Mouse (Mus musculus) MEL (cell line): ENCODE results near the gene Six2. TPM values are rescaled to one million over a fixed set of nuclear protein-coding genes. Genes with fewer than 3 reads are reported as not detected.
A peak's percentile ranks its signal among the peaks of the same experiment; 100 is the strongest.

Experiments
- DNase-seq: peaks from one replicate; pipeline ENCODE4 v3.0.0; 2011; ENCODE audit warnings: low read depth, low spot score
- H3K27ac ChIP-seq: 2 replicates; pipeline ENCODE4 v1.5.1; 2012; ENCODE audit warnings: low read depth, mild to moderate bottlenecking, control low read depth, low read length, moderate library complexity; ENCODE audit not compliant: control insufficient read depth
- H3K27me3 ChIP-seq, 2 experiments: fragments of 150-350 bp in 1 of 2; sonication (generic) in 1 of 2; 2 replicates each; pipeline ENCODE4 v1.6.1; 2012; ENCODE audit warnings: low read length in 2 of 2, mild to moderate bottlenecking in 2 of 2, improper control_type of control experiment in 1 of 2, moderate library complexity in 1 of 2; ENCODE audit not compliant: insufficient read depth in 2 of 2, control insufficient read depth in 1 of 2
- H3K36me3 ChIP-seq, 2 experiments: 2 replicates each; pipeline ENCODE4 v1.6.1; 2012 to 2014; ENCODE audit warnings: low read length in 2 of 2, improper control_type of control experiment in 1 of 2, inconsistent platforms in 1 of 2, mild to moderate bottlenecking in 1 of 2; ENCODE audit not compliant: insufficient read depth in 2 of 2, control insufficient read depth in 1 of 2
- H3K4me1 ChIP-seq, 2 experiments: fragments of 150-350 bp in 1 of 2; sonication (generic) in 1 of 2; 2 replicates each; pipeline ENCODE4 v1.6.1; 2012; ENCODE audit warnings: low read length in 2 of 2, improper control_type of control experiment in 1 of 2, mild to moderate bottlenecking in 1 of 2; ENCODE audit not compliant: insufficient read depth in 2 of 2, control insufficient read depth in 1 of 2
- H3K4me3 ChIP-seq, 2 experiments: fragments of 150-350 bp in 1 of 2; sonication (generic) in 1 of 2; 2 replicates each; pipeline ENCODE4 v1.5.1; 2012; ENCODE audit warnings: low read depth in 2 of 2, low read length in 2 of 2, mild to moderate bottlenecking in 2 of 2, moderate library complexity in 2 of 2, control low read depth in 1 of 2, improper control_type of control experiment in 1 of 2; ENCODE audit not compliant: control insufficient read depth in 1 of 2, insufficient read depth in 1 of 2
- H3K79me2 ChIP-seq: 2 replicates; pipeline ENCODE4 v1.6.1; 2012; ENCODE audit warnings: mild to moderate bottlenecking, low read length, moderate library complexity; ENCODE audit not compliant: control insufficient read depth, poor library complexity, insufficient read depth
- H3K9ac ChIP-seq: 2 replicates; pipeline ENCODE4 v1.6.1; 2012; ENCODE audit warnings: low read depth, mild to moderate bottlenecking, control low read depth, low read length, moderate library complexity; ENCODE audit not compliant: control insufficient read depth, poor library complexity, severe bottlenecking
- H3K9me3 ChIP-seq: fragments of 150-350 bp; sonication (generic); replicated peaks from 2 replicates; pipeline ENCODE4 v1.6.1; 2012; ENCODE audit warnings: mild to moderate bottlenecking, low read length, improper control_type of control experiment, moderate library complexity; ENCODE audit not compliant: insufficient read depth
- BHLHE40 ChIP-seq: IDR thresholded peaks from 2 replicates; pipeline ENCODE4 v1.6.1; 2012; ENCODE audit warnings: low read depth, mild to moderate bottlenecking, inconsistent platforms, low read length, improper control_type of control experiment, borderline replicate concordance
- CHD1 ChIP-seq: IDR thresholded peaks from 2 replicates; pipeline ENCODE4 v1.6.1; 2012; ENCODE audit warnings: low read depth, mild to moderate bottlenecking, inconsistent platforms, low read length, improper control_type of control experiment
- CHD2 ChIP-seq: IDR thresholded peaks from 2 replicates; pipeline ENCODE4 v1.6.1; 2011; ENCODE audit warnings: low read length, improper control_type of control experiment
- E2F4 ChIP-seq: IDR thresholded peaks from 2 replicates; pipeline ENCODE4 v1.6.1; 2011; ENCODE audit warnings: low read depth, low read length, improper control_type of control experiment, borderline replicate concordance
- GABPA ChIP-seq: IDR thresholded peaks from 2 replicates; pipeline ENCODE4 v1.6.1; 2012; ENCODE audit warnings: low read depth, mild to moderate bottlenecking, inconsistent platforms, low read length, improper control_type of control experiment, moderate library complexity
- MAFK ChIP-seq: IDR thresholded peaks from 2 replicates; pipeline ENCODE4 v1.6.1; 2011; ENCODE audit warnings: low read depth, mild to moderate bottlenecking, low read length, improper control_type of control experiment, borderline replicate concordance
- MAX ChIP-seq: IDR thresholded peaks from 2 replicates; pipeline ENCODE4 v1.6.1; 2011; ENCODE audit warnings: low read length, improper control_type of control experiment
- MXI1 ChIP-seq: IDR thresholded peaks from 2 replicates; pipeline ENCODE4 v1.6.1; 2011; ENCODE audit warnings: mild to moderate bottlenecking, low read depth, low read length, improper control_type of control experiment
- MYC ChIP-seq: IDR thresholded peaks from 2 replicates; pipeline ENCODE4 v1.6.1; 2011; ENCODE audit warnings: low read depth, mild to moderate bottlenecking, low read length, improper control_type of control experiment, moderate library complexity
- NRF1 ChIP-seq: IDR thresholded peaks from 2 replicates; pipeline ENCODE4 v1.6.1; 2014; ENCODE audit warnings: low read depth, mild to moderate bottlenecking, inconsistent platforms, low read length, improper control_type of control experiment, moderate library complexity; ENCODE audit not compliant: poor library complexity, insufficient read depth, severe bottlenecking
- POLR2A ChIP-seq, 2 experiments: IDR thresholded peaks; 2 replicates each; pipeline ENCODE4 v1.6.1; 2011 to 2012; ENCODE audit warnings: low read length in 2 of 2, mild to moderate bottlenecking in 2 of 2, control low read depth in 1 of 2, improper control_type of control experiment in 1 of 2, low read depth in 1 of 2, moderate library complexity in 1 of 2; ENCODE audit not compliant: control insufficient read depth in 1 of 2, insufficient read depth in 1 of 2, poor library complexity in 1 of 2
- POLR2AphosphoS2 ChIP-seq: IDR thresholded peaks from 2 replicates; pipeline ENCODE4 v1.6.1; 2011; ENCODE audit warnings: low read length, improper control_type of control experiment
- RCOR1 ChIP-seq: IDR thresholded peaks from 2 replicates; pipeline ENCODE4 v1.6.1; 2012; ENCODE audit warnings: low read depth, mild to moderate bottlenecking, inconsistent platforms, low read length, improper control_type of control experiment
- SIN3A ChIP-seq: IDR thresholded peaks from 2 replicates; pipeline ENCODE4 v1.6.1; 2012; ENCODE audit warnings: low read length, improper control_type of control experiment, inconsistent platforms
- TAL1 ChIP-seq: IDR thresholded peaks from 2 replicates; pipeline ENCODE4 v1.6.1; 2012; ENCODE audit warnings: mild to moderate bottlenecking, inconsistent platforms, low read length, moderate library complexity, mixed read lengths
- TBP ChIP-seq: IDR thresholded peaks from 2 replicates; pipeline ENCODE4 v1.8.0; 2011; ENCODE audit warnings: low read depth, low read length, improper control_type of control experiment
- USF2 ChIP-seq, 2 experiments: IDR thresholded peaks; 2 replicates each; pipeline ENCODE4 v1.6.1; 2011 to 2012; ENCODE audit warnings: improper control_type of control experiment in 2 of 2, low read length in 2 of 2, borderline replicate concordance in 1 of 2, inconsistent platforms in 1 of 2, low read depth in 1 of 2, mild to moderate bottlenecking in 1 of 2; ENCODE audit not compliant: insufficient read depth in 1 of 2
- ZKSCAN1 ChIP-seq: IDR thresholded peaks from 2 replicates; pipeline ENCODE4 v1.6.1; 2012; ENCODE audit warnings: low read depth, mild to moderate bottlenecking, inconsistent platforms, low read length, improper control_type of control experiment, moderate library complexity
- ZMIZ1 ChIP-seq: IDR thresholded peaks from 2 replicates; pipeline ENCODE4 v1.6.1; 2012; ENCODE audit warnings: low read depth, mild to moderate bottlenecking, inconsistent platforms, low read length, improper control_type of control experiment, moderate library complexity
- polyA plus RNA-seq, 2 experiments: library from polyadenylated mRNA; stranded (reverse) in 1 of 2; unstranded in 1 of 2; fragments of >175 nt in 1 of 2; fragments of >200 nt in 1 of 2; gene quantifications; 2 replicates each; pipeline versions ENCODE4 v1.2.1 to v1.2.4; 2012; ENCODE audit warnings: low replicate concordance in 2 of 2, low read depth in 1 of 2; ENCODE audit not compliant: insufficient read length in 2 of 2, insufficient read depth in 1 of 2, missing spikeins in 1 of 2
- total RNA-seq: library from RNA; depleted of rRNA; stranded (reverse); fragments of 300-350 nt; gene quantifications from 2 replicates; pipeline ENCODE4 v1.2.3, GENCODE M21; 2012

Six2 gene
- total and polyA plus RNA-seq, 3 experiments, result 6.4 to 81.4 TPM; not detected in 1

DNA sequence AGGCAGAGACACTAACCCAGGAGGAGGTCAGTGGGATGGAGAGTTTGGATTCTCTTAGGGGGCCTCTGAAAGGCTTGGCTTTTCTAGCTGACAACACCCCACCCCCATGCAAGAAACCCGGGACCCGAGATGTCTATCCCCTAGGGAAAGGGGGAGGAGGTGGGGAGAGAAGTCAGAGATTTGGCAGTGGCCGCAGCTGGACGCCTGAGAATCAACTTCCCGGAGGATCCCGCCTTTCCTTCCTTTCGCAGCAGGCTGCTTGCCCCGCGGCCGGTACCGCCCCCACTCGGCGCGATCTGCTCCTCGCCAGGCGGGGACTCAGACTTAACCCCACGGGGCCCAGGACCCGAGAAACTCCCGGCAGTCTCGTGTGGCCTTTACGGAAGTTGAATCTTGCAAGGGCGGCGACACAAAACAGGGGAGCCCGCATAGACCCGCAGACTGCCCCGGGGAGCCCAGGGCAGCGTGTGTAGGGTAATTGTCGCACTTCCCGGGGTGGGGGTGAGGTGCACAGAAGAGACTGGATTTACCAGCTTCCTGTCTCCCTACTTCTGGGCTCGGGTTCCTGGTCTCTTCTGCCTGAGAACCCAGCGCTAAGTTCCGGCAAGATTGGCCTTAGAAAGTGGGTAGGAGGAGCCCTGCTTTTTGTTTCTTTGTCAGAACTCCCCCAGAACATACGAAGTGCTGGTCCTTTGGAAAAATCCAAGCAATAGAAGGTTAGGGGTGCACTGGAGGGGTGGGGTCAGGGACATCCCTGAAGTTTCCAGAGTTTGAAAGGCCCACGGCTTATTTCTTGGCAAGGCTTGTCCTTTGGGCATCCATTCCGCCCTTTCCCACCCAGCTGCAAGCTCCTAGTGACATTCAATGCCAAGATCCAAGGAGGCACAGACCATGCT lies 1.1 kb upstream of the Six2 start (continued):
- TF ChIP-seq SIN3A, result peak; percentile 58
- no peak for TF ChIP-seq GABPA
- peak; percentile 46; the same call in 1 of the 2 replicates for TF ChIP-seq MXI1
- TF ChIP-seq BHLHE40, result no peak
- no peak for TF ChIP-seq CHD2
- no peak for TF ChIP-seq POLR2AphosphoS2
- TF ChIP-seq CHD1, result 0 out of 2 replicates have a peak, but pooled peaks have one; percentile 34
- TF ChIP-seq USF2 (IDR thresholded peaks at IDR 0.05; ENCODE audit: borderline replicate concordance in 1 of 2, insufficient read depth in 1 of 2, low read depth in 1 of 2, low read length in 2 of 2), result no peak
- TF ChIP-seq NRF1, result no peak
- peak; percentile 25; the same call in 1 of the 2 replicates for TF ChIP-seq TBP
- TF ChIP-seq MYC, result no peak
- no peak for TF ChIP-seq TAL1

DNA sequence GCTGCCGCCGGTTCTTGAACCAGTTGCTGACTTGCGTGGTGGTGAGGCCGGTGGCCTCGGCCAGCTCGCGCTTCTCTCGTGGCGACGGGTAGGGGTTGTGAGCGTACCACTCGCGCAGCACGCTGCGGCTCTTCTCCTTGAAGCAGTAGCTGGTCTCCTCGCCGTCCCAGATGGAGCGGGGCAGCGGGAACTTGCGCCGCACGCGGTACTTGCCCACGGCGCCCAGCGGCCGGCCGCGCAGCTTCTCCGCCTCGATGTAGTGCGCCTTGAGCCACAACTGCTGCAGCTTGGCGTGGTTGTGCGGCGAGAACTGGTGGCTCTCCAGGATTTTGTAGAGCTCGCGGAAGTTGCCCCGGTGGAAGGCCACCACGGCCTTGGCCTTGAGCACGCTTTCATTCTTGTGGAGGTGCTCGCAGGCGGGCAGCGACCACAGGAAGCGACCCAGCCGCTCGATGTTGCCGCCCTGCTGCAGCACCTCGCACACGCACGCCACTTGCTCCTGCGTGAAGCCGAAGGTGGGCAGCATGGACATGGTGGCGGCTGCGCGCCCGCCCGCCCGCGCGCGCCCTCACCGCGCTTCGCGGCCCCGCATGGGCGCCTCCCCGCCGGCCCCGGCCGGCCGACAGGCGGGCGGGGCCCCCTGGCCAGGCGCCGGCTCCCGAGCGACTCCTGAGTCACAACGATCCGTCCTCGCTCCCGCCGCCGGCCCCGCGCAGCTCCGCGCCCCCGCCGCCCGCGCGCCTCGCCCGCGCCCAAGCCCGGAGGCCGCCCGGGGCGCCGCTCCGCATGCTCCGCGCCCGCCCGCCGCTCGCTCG lies 446 bp downstream of the Six2 start:
- 0 out of 2 replicates have a peak, but pooled peaks have one; percentile 12 for TF ChIP-seq ZMIZ1
- TF ChIP-seq RCOR1, result no peak
- TF ChIP-seq MAX, result peak; percentile 8; the same call in 1 of the 2 replicates
- no peak for TF ChIP-seq GABPA
- TF ChIP-seq E2F4, result no peak
- no peak for TF ChIP-seq ZKSCAN1
- peak in 1 of 2 experiments; percentile 32; a peak in 2 of 4 replicates for TF ChIP-seq POLR2A (IDR thresholded peaks at IDR 0.05; ENCODE audit: control insufficient read depth in 1 of 2, insufficient read depth in 1 of 2, low read depth in 1 of 2, low read length in 2 of 2, poor library complexity in 1 of 2)
- no peak for TF ChIP-seq MAFK
- no peak for TF ChIP-seq USF2 (IDR thresholded peaks at IDR 0.05; ENCODE audit: borderline replicate concordance in 1 of 2, insufficient read depth in 1 of 2, low read depth in 1 of 2, low read length in 2 of 2)
- 0 out of 2 replicates have a peak, but pooled peaks have one; percentile 24 for TF ChIP-seq MXI1
- H3K27me3 ChIP-seq, result no peaks in the 10 kb centered on the region
- no peaks in the 10 kb centered on the region for H3K9me3 ChIP-seq
- peak overlapping the region; percentile 51 for H3K27ac ChIP-seq
- H3K4me3 ChIP-seq, result peak overlapping the region; percentile 70 to 86
- DNase-seq, result peak; percentile 69
- H3K36me3 ChIP-seq, result peaks cover 0 to 2% of the 10 kb centered on the region in 2 experiments; a peak in 1 of 4 replicates
- H3K79me2 ChIP-seq, result peaks cover 33% of the 10 kb centered on the region
- peaks cover 2 to 21% of the 10 kb centered on the region in 2 experiments for H3K4me1 ChIP-seq
- H3K9ac ChIP-seq, result peak overlapping the region; percentile 96
